Mouse (Mus musculus): Measurements from ENCODE around the gene Eva1a. TPM values are rescaled to one million over a fixed set of nuclear protein-coding genes. Genes with fewer than 3 reads are reported as not detected.
A peak's percentile ranks its signal among the peaks of the same experiment; 100 is the strongest.

Eva1a gene
- polyA plus RNA-seq, 1 experiment from 2014 or later: 42.4 TPM

GRCm38 (mm10) chr6:82083655-82084054, 42.8 kb downstream of the Eva1a start:
- 69% methylated on average over 6 of the region's 6 CpGs for WGBS
- no peak overlapping the region for H3K9ac ChIP-seq (ENCODE audit: low read length)
- peak overlapping the region; percentile 54 for H3K27ac ChIP-seq (ENCODE audit: low read length)
- peaks cover 9% of the 10 kb centered on the region for H3K36me3 ChIP-seq (ENCODE audit: control insufficient read depth, insufficient read depth, low read length)
- H3K4me3 ChIP-seq (ENCODE audit: low read length): no peak overlapping the region
- ATAC-seq (ENCODE audit: low read depth): no peak
- H3K9me3 ChIP-seq (ENCODE audit: control insufficient read depth, low read length): no peaks in the 10 kb centered on the region
- no peak overlapping the region for H3K4me2 ChIP-seq (ENCODE audit: low read depth, low read length)
- no peaks in the 10 kb centered on the region for H3K27me3 ChIP-seq (ENCODE audit: control insufficient read depth, insufficient read depth, low read depth, low read length)
- no peaks in the 10 kb centered on the region for H3K4me1 ChIP-seq (replicated peaks; ENCODE audit: control insufficient read depth, insufficient read depth, low read length)

GRCm38 (mm10) chr6:82084235-82084634, 43.4 kb downstream of the Eva1a start:
- Histone ChIP-seq H3K4me2 (ENCODE audit: low read depth, low read length) (no peak overlapping the region), H3K9me3 (ENCODE audit: control insufficient read depth, low read length) (no peaks in the 10 kb centered on the region), H3K27ac (ENCODE audit: low read length) (peak overlapping the region; percentile 54; the same call in 1 of the 2 replicates), H3K36me3 (ENCODE audit: control insufficient read depth, insufficient read depth, low read length) (peaks cover 9% of the 10 kb centered on the region), H3K9ac (ENCODE audit: low read length) (no peak overlapping the region), H3K27me3 (ENCODE audit: control insufficient read depth, insufficient read depth, low read depth, low read length) (no peaks in the 10 kb centered on the region), H3K4me3 (ENCODE audit: low read length) (no peak overlapping the region), H3K4me1 (replicated peaks; ENCODE audit: control insufficient read depth, insufficient read depth, low read length) (no peaks in the 10 kb centered on the region)
- peak; percentile 88 for ATAC-seq (ENCODE audit: low read depth)
- WGBS: 52% methylated on average over 3 of the region's 3 CpGs

- H3K4me1 ChIP-seq (replicated peaks; ENCODE audit: control insufficient read depth, insufficient read depth, low read length): no peaks in the 10 kb centered on the region
- no peak for ATAC-seq (ENCODE audit: low read depth)
- 76% methylated on average over 8 of the region's 8 CpGs for WGBS
- H3K27me3 ChIP-seq (ENCODE audit: control insufficient read depth, insufficient read depth, low read depth, low read length): no peaks in the 10 kb centered on the region
- peaks cover 9% of the 10 kb centered on the region for H3K36me3 ChIP-seq (ENCODE audit: control insufficient read depth, insufficient read depth, low read length)
- H3K9ac ChIP-seq (ENCODE audit: low read length): no peak overlapping the region
- no peak overlapping the region for H3K4me3 ChIP-seq (ENCODE audit: low read length)
- no peaks in the 10 kb centered on the region for H3K9me3 ChIP-seq (ENCODE audit: control insufficient read depth, low read length)
- no peak overlapping the region for H3K4me2 ChIP-seq (ENCODE audit: low read depth, low read length)
- H3K27ac ChIP-seq (ENCODE audit: low read length): peak overlapping the region; percentile 19; the same call in 1 of the 2 replicates
Observed at GRCm38 (mm10) chr6:82085313-82085908, 44.6 kb downstream of the Eva1a start.

GRCm38 (mm10) chr6:82088133-82088532, 47.3 kb downstream of the Eva1a start:
- 82% methylated on average over 4 of the region's 4 CpGs for WGBS
- Histone ChIP-seq H3K4me1 (replicated peaks; ENCODE audit: control insufficient read depth, insufficient read depth, low read length) (peaks cover 6% of the 10 kb centered on the region; the same call in 1 of the 2 replicates), H3K9me3 (ENCODE audit: control insufficient read depth, low read length) (no peaks in the 10 kb centered on the region), H3K4me3 (ENCODE audit: low read length) (no peak overlapping the region), H3K27me3 (ENCODE audit: control insufficient read depth, insufficient read depth, low read depth, low read length) (no peaks in the 10 kb centered on the region), H3K4me2 (ENCODE audit: low read depth, low read length) (no peak overlapping the region), H3K9ac (ENCODE audit: low read length) (no peak overlapping the region), H3K27ac (ENCODE audit: low read length) (no peak overlapping the region), H3K36me3 (ENCODE audit: control insufficient read depth, insufficient read depth, low read length) (peaks cover 13% of the 10 kb centered on the region)
- ATAC-seq (ENCODE audit: low read depth): no peak

- H3K9me3 ChIP-seq (ENCODE audit: control insufficient read depth, low read length): no peaks in the 10 kb centered on the region
- no peak overlapping the region for H3K4me2 ChIP-seq (ENCODE audit: low read depth, low read length)
- no peaks in the 10 kb centered on the region for H3K27me3 ChIP-seq (ENCODE audit: control insufficient read depth, insufficient read depth, low read depth, low read length)
- peaks cover 11% of the 10 kb centered on the region for H3K36me3 ChIP-seq (ENCODE audit: control insufficient read depth, insufficient read depth, low read length)
- WGBS: 19% methylated on average over 28 of the region's 28 CpGs
- peak overlapping the region; percentile 39; the same call in 1 of the 2 replicates for H3K9ac ChIP-seq (ENCODE audit: low read length)
- H3K27ac ChIP-seq (ENCODE audit: low read length): no peak overlapping the region
- no peak overlapping the region for H3K4me3 ChIP-seq (ENCODE audit: low read length)
- no peak for ATAC-seq (ENCODE audit: low read depth)
- peaks cover 6% of the 10 kb centered on the region; the same call in 1 of the 2 replicates for H3K4me1 ChIP-seq (replicated peaks; ENCODE audit: control insufficient read depth, insufficient read depth, low read length)
Observed at GRCm38 (mm10) chr6:82091773-82092172, 50.9 kb downstream of the Eva1a start.

- H3K9ac ChIP-seq (ENCODE audit: low read length): no peak overlapping the region
- H3K4me1 ChIP-seq (replicated peaks; ENCODE audit: control insufficient read depth, insufficient read depth, low read length): no peaks in the 10 kb centered on the region
- no peak for ATAC-seq (ENCODE audit: low read depth)
- WGBS: 77% methylated on average over 1 of the region's 1 CpGs
- H3K4me2 ChIP-seq (ENCODE audit: low read depth, low read length): no peak overlapping the region
- H3K4me3 ChIP-seq (ENCODE audit: low read length): no peak overlapping the region
- H3K9me3 ChIP-seq (ENCODE audit: control insufficient read depth, low read length): no peaks in the 10 kb centered on the region
- no peak overlapping the region for H3K27ac ChIP-seq (ENCODE audit: low read length)
- peaks cover 7% of the 10 kb centered on the region; the same call in 1 of the 2 replicates for H3K36me3 ChIP-seq (ENCODE audit: control insufficient read depth, insufficient read depth, low read length)
- no peaks in the 10 kb centered on the region for H3K27me3 ChIP-seq (ENCODE audit: control insufficient read depth, insufficient read depth, low read depth, low read length)
Observed at GRCm38 (mm10) chr6:82097705-82098104, 56.9 kb downstream of the Eva1a start.

GRCm38 (mm10) chr6:82098456-82098855, 57.6 kb downstream of the Eva1a start:
- Histone ChIP-seq H3K9ac (ENCODE audit: low read length) (no peak overlapping the region), H3K4me1 (replicated peaks; ENCODE audit: control insufficient read depth, insufficient read depth, low read length) (no peaks in the 10 kb centered on the region), H3K36me3 (ENCODE audit: control insufficient read depth, insufficient read depth, low read length) (peaks cover 4% of the 10 kb centered on the region; the same call in 1 of the 2 replicates), H3K4me3 (ENCODE audit: low read length) (no peak overlapping the region), H3K4me2 (ENCODE audit: low read depth, low read length) (no peak overlapping the region), H3K27me3 (ENCODE audit: control insufficient read depth, insufficient read depth, low read depth, low read length) (no peaks in the 10 kb centered on the region), H3K27ac (ENCODE audit: low read length) (no peak overlapping the region), H3K9me3 (ENCODE audit: control insufficient read depth, low read length) (no peaks in the 10 kb centered on the region)
- 67% methylated on average over 1 of the region's 1 CpGs for WGBS
- no peak for ATAC-seq (ENCODE audit: low read depth)

GRCm38 (mm10) chr6:82110473-82110872, 69.6 kb downstream of the Eva1a start:
- peak; percentile 51 for ATAC-seq (ENCODE audit: low read depth)
- Histone ChIP-seq H3K36me3 (ENCODE audit: control insufficient read depth, insufficient read depth, low read length) (no peaks in the 10 kb centered on the region), H3K27me3 (ENCODE audit: control insufficient read depth, insufficient read depth, low read depth, low read length) (no peaks in the 10 kb centered on the region), H3K4me1 (replicated peaks; ENCODE audit: control insufficient read depth, insufficient read depth, low read length) (peaks cover 14% of the 10 kb centered on the region; the same call in 1 of the 2 replicates), H3K9ac (ENCODE audit: low read length) (no peak overlapping the region), H3K4me2 (ENCODE audit: low read depth, low read length) (no peak overlapping the region), H3K4me3 (ENCODE audit: low read length) (no peak overlapping the region), H3K27ac (ENCODE audit: low read length) (peak overlapping the region; percentile 90), H3K9me3 (ENCODE audit: control insufficient read depth, low read length) (no peaks in the 10 kb centered on the region)
- 38% methylated on average over 7 of the region's 7 CpGs for WGBS

GRCm38 (mm10) chr6:82111111-82111510, 70.3 kb downstream of the Eva1a start:
- 71% methylated on average over 1 of the region's 1 CpGs for WGBS

More at GRCm38 (mm10) chr6:82111111-82111510, 70.3 kb downstream of the Eva1a start:
- H3K36me3 ChIP-seq (ENCODE audit: control insufficient read depth, insufficient read depth, low read length): no peaks in the 10 kb centered on the region
- H3K27me3 ChIP-seq (ENCODE audit: control insufficient read depth, insufficient read depth, low read depth, low read length): no peaks in the 10 kb centered on the region
- no peak for ATAC-seq (ENCODE audit: low read depth)
- no peak overlapping the region for H3K4me2 ChIP-seq (ENCODE audit: low read depth, low read length)
- no peak overlapping the region for H3K9ac ChIP-seq (ENCODE audit: low read length)
- H3K4me3 ChIP-seq (ENCODE audit: low read length): no peak overlapping the region
- peaks cover 14% of the 10 kb centered on the region; the same call in 1 of the 2 replicates for H3K4me1 ChIP-seq (replicated peaks; ENCODE audit: control insufficient read depth, insufficient read depth, low read length)
- no peaks in the 10 kb centered on the region for H3K9me3 ChIP-seq (ENCODE audit: control insufficient read depth, low read length)
- H3K27ac ChIP-seq (ENCODE audit: low read length): peak overlapping the region; percentile 90

Measured in lung, embryonic 16.5 days (tissue).